Mouse (Mus musculus): ENCODE data around the gene Oosp2.

The Oosp2 gene

DNA sequence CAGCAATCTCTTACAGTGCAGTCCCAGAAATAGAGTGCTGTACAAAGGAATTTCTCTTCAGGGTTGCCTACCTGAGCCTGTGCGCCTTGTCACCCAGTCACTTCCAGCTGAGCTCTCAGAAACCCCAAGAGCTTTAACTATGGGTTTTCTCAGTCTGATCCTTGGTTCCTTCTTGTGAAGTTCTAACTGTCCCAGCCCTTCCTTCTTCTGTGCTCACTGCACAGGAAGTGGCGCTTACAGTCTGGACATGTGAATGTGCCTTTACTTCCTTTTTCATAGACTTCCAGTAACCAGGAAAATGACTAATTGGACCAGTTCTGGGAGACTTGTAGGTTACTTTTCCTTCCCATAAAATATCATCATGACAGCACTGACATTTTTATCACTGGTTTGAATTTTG lies 55.8 kb downstream of the Oosp2 start, which contains the start of gene Ms4a6d:
Ms4a6d (minus strand) TSS at position 247 of the 400 bp plus-strand sequence.
- no peak for DNase-seq (ENCODE audit: low spot score)

DNA sequence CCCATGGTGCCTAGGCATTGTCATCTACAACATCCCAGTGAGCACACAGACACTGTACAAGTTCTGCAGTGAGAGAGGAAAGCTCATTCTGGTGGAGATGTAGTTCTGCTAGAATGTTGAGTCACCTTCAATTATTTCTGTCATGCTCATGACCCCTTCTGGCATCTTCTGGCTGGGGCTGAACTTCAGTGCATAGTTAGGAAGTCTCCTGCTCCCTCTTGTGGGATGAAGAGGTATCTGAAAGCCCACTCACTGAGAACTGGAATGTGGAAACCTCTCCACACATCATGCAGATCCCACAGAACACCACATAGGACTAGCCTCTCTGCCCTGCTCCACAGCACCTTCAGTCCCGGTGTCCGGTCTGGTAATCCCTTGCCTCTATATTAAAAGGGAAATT lies 58.3 kb downstream of the Oosp2 start:
- no peak for DNase-seq (ENCODE audit: low spot score)

DNA sequence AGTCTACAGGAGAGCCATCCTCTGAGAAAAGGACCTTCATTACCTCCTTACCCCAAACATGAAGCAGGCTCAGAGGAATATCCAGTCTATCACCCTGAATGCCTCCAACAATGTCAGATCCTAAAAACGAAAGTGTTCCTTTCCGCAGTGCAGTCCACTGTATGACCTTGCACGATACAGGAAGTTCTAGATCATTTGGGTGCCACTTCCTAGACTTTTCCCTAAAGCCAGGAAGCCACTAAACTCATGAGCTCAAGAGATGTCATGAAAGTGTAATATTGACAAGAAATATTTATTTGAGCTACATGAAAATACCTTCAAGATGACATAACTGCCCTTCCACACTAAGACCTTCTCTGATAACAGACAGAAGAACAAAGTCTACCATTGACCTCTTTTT lies 59.0 kb downstream of the Oosp2 start:
- no peak for DNase-seq (ENCODE audit: low spot score)

Measured in ovary, adult 18-20 months (tissue).